Mouse (Mus musculus): ENCODE measurements around the gene Wnt5b. TPM values are rescaled to one million over a fixed set of nuclear protein-coding genes. Genes with fewer than 3 reads are reported as not detected.

Gene Wnt5b
- total and polyA plus RNA-seq, 3 experiments = 0.04 TPM; not detected in 2

- Histone ChIP-seq H3K27ac (ENCODE audit: control insufficient read depth, low read depth, low read length) (no peak overlapping the region), H3K4me3 (ENCODE audit: control insufficient read depth in 1 of 2, insufficient read depth in 1 of 2, low read depth in 2 of 2, low read length in 2 of 2) (no peak overlapping the region), H3K27me3 (ENCODE audit: control insufficient read depth in 1 of 2, insufficient read depth in 2 of 2, low read length in 2 of 2) (no peaks in the 10 kb centered on the region; a peak in 1 of 4 replicates), H3K79me2 (ENCODE audit: control insufficient read depth, insufficient read depth, low read length, poor library complexity) (no peaks in the 10 kb centered on the region), H3K36me3 (ENCODE audit: control insufficient read depth in 1 of 2, insufficient read depth in 2 of 2, low read length in 2 of 2) (no peaks in the 10 kb centered on the region; a peak in 1 of 4 replicates), H3K4me1 (ENCODE audit: control insufficient read depth in 1 of 2, insufficient read depth in 2 of 2, low read length in 2 of 2) (0 out of 4 replicates have a peak, but pooled peaks cover 0 to 4% of the 10 kb centered on the region in 2 experiments), H3K9me3 (replicated peaks; ENCODE audit: insufficient read depth, low read length) (no peaks in the 10 kb centered on the region), H3K9ac (ENCODE audit: control insufficient read depth, low read depth, low read length, poor library complexity, severe bottlenecking) (no peak overlapping the region)
- TF ChIP-seq MYC (IDR thresholded peaks at IDR 0.05; ENCODE audit: low read depth, low read length) = no peak
- TF ChIP-seq BHLHE40 (IDR thresholded peaks at IDR 0.05; ENCODE audit: borderline replicate concordance, low read depth, low read length) = no peak
- TF ChIP-seq POLR2A (IDR thresholded peaks at IDR 0.05; ENCODE audit: control insufficient read depth in 1 of 2, insufficient read depth in 1 of 2, low read depth in 1 of 2, low read length in 2 of 2, poor library complexity in 1 of 2) = no peak
- no peak for TF ChIP-seq EP300 (IDR thresholded peaks at IDR 0.05; ENCODE audit: low read depth in 1 of 2, low read length in 2 of 2)
- no peak for TF ChIP-seq UBTF (IDR thresholded peaks at IDR 0.05; ENCODE audit: borderline replicate concordance, insufficient read depth, low read depth, low read length)
- no peak for DNase-seq (ENCODE audit: low read depth, low spot score)
Observed at GRCm38 (mm10) chr6:119411511-119411910, 132.6 kb downstream of the Wnt5b start.

- H3K79me2 ChIP-seq (ENCODE audit: control insufficient read depth, insufficient read depth, low read length, poor library complexity) = no peaks in the 10 kb centered on the region
- no peak overlapping the region for H3K4me3 ChIP-seq (ENCODE audit: control insufficient read depth in 1 of 2, insufficient read depth in 1 of 2, low read depth in 2 of 2, low read length in 2 of 2)
- H3K27me3 ChIP-seq (ENCODE audit: control insufficient read depth in 1 of 2, insufficient read depth in 2 of 2, low read length in 2 of 2) = no peaks in the 10 kb centered on the region; a peak in 1 of 4 replicates
- no peaks in the 10 kb centered on the region for H3K9me3 ChIP-seq (replicated peaks; ENCODE audit: insufficient read depth, low read length)
- no peak overlapping the region for H3K27ac ChIP-seq (ENCODE audit: control insufficient read depth, low read depth, low read length)
- 0 out of 4 replicates have a peak, but pooled peaks cover 0 to 4% of the 10 kb centered on the region in 2 experiments for H3K4me1 ChIP-seq (ENCODE audit: control insufficient read depth in 1 of 2, insufficient read depth in 2 of 2, low read length in 2 of 2)
- H3K9ac ChIP-seq (ENCODE audit: control insufficient read depth, low read depth, low read length, poor library complexity, severe bottlenecking) = no peak overlapping the region
- H3K36me3 ChIP-seq (ENCODE audit: control insufficient read depth in 1 of 2, insufficient read depth in 2 of 2, low read length in 2 of 2) = no peaks in the 10 kb centered on the region; a peak in 1 of 4 replicates
- DNase-seq (ENCODE audit: low read depth, low spot score) = no peak
- no peak for TF ChIP-seq MAZ (IDR thresholded peaks at IDR 0.05; ENCODE audit: low read depth, low read length)
- no peak for TF ChIP-seq MEF2A (IDR thresholded peaks at IDR 0.05; ENCODE audit: extremely low read depth, insufficient replicate concordance, low read depth, low read length, poor library complexity, severe bottlenecking)
- TF ChIP-seq USF2 (IDR thresholded peaks at IDR 0.05; ENCODE audit: borderline replicate concordance in 1 of 2, insufficient read depth in 1 of 2, low read depth in 1 of 2, low read length in 2 of 2) = no peak
- TF ChIP-seq POLR2AphosphoS5 (IDR thresholded peaks at IDR 0.05; ENCODE audit: borderline replicate concordance, low read depth, low read length) = no peak
- TF ChIP-seq SIN3A (IDR thresholded peaks at IDR 0.05; ENCODE audit: low read length) = no peak
- no peak for TF ChIP-seq TCF12 (IDR thresholded peaks at IDR 0.05; ENCODE audit: low read depth, low read length)
- TF ChIP-seq POLR2A (IDR thresholded peaks at IDR 0.05; ENCODE audit: control insufficient read depth in 1 of 2, insufficient read depth in 1 of 2, low read depth in 1 of 2, low read length in 2 of 2, poor library complexity in 1 of 2) = no peak
- no peak for TF ChIP-seq ZMIZ1 (IDR thresholded peaks at IDR 0.05; ENCODE audit: low read depth, low read length)
- TF ChIP-seq CTCF (IDR thresholded peaks at IDR 0.05 in 2 of 3, conservative IDR thresholded peaks at IDR 0.05 in 1 of 3; ENCODE audit: control insufficient read depth in 1 of 3, insufficient read depth in 1 of 3, low read depth in 2 of 3, low read length in 3 of 3, poor library complexity in 1 of 3, severe bottlenecking in 1 of 3) = no peak
Observed at GRCm38 (mm10) chr6:119409766-119410165, 134.4 kb downstream of the Wnt5b start.
